Mouse (Mus musculus) lung, postnatal 0 days (tissue): ENCODE results near the gene Rps11. TPM values are rescaled to one million over a fixed set of nuclear protein-coding genes. Genes with fewer than 3 reads are reported as not detected.
"Not testable (repeated sequence)": the region's sequence is repeated elsewhere in the genome, so short reads cannot be mapped to it uniquely, and the experiment has no call there.

Experiments
- ATAC-seq: fragments of 200-750 bp; cut with Nextera tagmentation; 2 replicates; pipeline ENCODE4 v1.8.0; 2017; ENCODE audit warnings: moderate library complexity
- DNase-seq: peaks from one replicate; pipeline ENCODE4 v3.0.0-alpha.2; 2016; ENCODE audit warnings: low spot score
- H3K27ac ChIP-seq: fragments of 300-500 bp; sonication (generic); 2 replicates; pipeline ENCODE4 v1.5.1; 2014; ENCODE audit warnings: antibody characterized with exemption, mild to moderate bottlenecking, low read length, mixed read lengths
- H3K27me3 ChIP-seq: fragments of 300-500 bp; sonication (generic); replicated peaks from 2 replicates; pipeline ENCODE4 v1.6.1; 2014; ENCODE audit warnings: low read length, mixed read lengths; ENCODE audit not compliant: insufficient read depth
- H3K36me3 ChIP-seq: fragments of 300-500 bp; sonication (generic); 2 replicates; pipeline ENCODE4 v1.6.1; 2014; ENCODE audit warnings: low read length, mixed read lengths; ENCODE audit not compliant: insufficient read depth
- H3K4me1 ChIP-seq: fragments of 300-500 bp; sonication (generic); 2 replicates; pipeline ENCODE4 v1.6.1; 2014; ENCODE audit warnings: antibody characterized with exemption, low read depth, low read length, mixed read lengths; ENCODE audit not compliant: insufficient read depth
- H3K4me2 ChIP-seq: fragments of 300-500 bp; sonication (generic); replicated peaks from 2 replicates; pipeline ENCODE4 v1.6.1; 2014; ENCODE audit warnings: low read depth, mild to moderate bottlenecking, low read length, moderate library complexity, mixed read lengths
- H3K4me3 ChIP-seq: fragments of 300-500 bp; sonication (generic); 2 replicates; pipeline ENCODE4 v1.5.1; 2014; ENCODE audit warnings: low read depth, low read length
- H3K9ac ChIP-seq: fragments of 300-500 bp; sonication (generic); replicated peaks from 2 replicates; pipeline ENCODE4 v1.6.1; 2014; ENCODE audit warnings: low read depth, mild to moderate bottlenecking
- H3K9me3 ChIP-seq: fragments of 300-500 bp; sonication (generic); 2 replicates; pipeline ENCODE4 v1.6.1; 2016; ENCODE audit warnings: low read length, mixed read lengths
- CTCF ChIP-seq: IDR thresholded peaks from 2 replicates; pipeline ENCODE4 v1.5.1; 2016; ENCODE audit warnings: antibody characterized with exemption, mild to moderate bottlenecking
- EP300 ChIP-seq: IDR thresholded peaks from 2 replicates; pipeline ENCODE4 v1.6.1; 2016; ENCODE audit warnings: antibody characterized with exemption, mild to moderate bottlenecking, control low read depth
- WGBS: fragments of 180-500 bp; shearing (Covaris S2); extraction: QIAGEN DNeasy Blood & Tissue Kit; methylation state at CpG from one replicate; pipeline ENCODE4 v1.1.7; 2014; 5-methylcytosine and 5-hydroxymethylcytosine counted together
- polyA plus RNA-seq: library from polyadenylated mRNA; unstranded; fragments of >200 nt; fragmentation: Nextera tagmentation; extraction: Ambion mirVana; gene quantifications from 2 replicates; pipeline ENCODE4 v1.2.1, GENCODE M21; 2015

Rps11 gene
- polyA plus RNA-seq, 1 experiment from 2014 or later: 1,016 TPM

DNA sequence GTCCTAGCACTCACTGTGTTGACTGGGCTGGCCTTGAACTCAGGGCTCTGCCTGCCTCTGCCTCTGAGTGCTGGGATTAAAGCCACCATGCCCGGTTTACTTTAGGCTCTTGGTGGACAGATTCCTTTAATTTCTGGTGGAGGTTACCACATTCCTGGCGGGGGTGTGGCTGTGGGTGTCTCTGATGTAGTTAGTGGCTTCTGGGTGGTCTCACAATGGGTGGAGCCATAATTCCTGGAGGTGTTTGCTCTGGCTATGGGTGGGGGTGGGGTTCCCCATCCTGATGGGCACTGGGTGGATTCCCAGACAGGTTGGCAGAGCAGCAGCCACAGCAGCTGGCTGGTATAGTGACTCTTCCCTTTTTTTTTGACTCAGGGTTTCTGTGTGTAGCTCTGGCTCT is 12.3 kb downstream of the Rps11 start:
- no peak for ATAC-seq
- no peaks in the 10 kb centered on the region for H3K36me3 ChIP-seq
- H3K9ac ChIP-seq: no peak overlapping the region
- no peaks in the 10 kb centered on the region for H3K9me3 ChIP-seq
- DNase-seq: no peak
- no peak overlapping the region for H3K27ac ChIP-seq
- no peak overlapping the region for H3K4me3 ChIP-seq
- H3K4me1 ChIP-seq: no peaks in the 10 kb centered on the region
- H3K4me2 ChIP-seq: no peak overlapping the region
- no peak for TF ChIP-seq CTCF
- no peak for TF ChIP-seq EP300
- no peaks in the 10 kb centered on the region for H3K27me3 ChIP-seq
- 38% methylated on average over 2 of the region's 2 CpGs for WGBS

DNA sequence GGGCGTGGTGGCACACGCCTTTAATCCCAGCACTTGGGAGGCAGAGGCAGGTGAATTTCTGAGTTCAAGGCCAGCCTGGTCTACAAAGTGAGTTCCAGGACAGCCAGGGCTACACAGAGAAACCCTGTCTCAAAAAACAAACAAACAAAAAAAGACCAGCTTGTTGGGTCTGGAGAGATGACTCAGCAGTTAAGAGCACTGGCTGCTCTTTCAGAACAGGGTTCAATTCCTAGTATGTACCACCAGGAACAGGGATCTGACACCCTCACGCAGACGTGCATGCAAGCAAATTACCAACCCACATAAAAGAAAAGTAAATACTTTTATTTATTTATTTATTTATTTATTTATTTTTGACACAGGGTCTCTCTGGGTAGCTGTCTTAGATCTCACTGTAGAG is 14.2 kb downstream of the Rps11 start:
- not testable (repeated sequence) for H3K9me3 ChIP-seq, ATAC-seq, DNase-seq, H3K4me3 ChIP-seq, H3K27ac ChIP-seq, H3K27me3 ChIP-seq, H3K9ac ChIP-seq, H3K36me3 ChIP-seq, H3K4me1 ChIP-seq, H3K4me2 ChIP-seq
- WGBS: 83% methylated on average over 4 of the region's 4 CpGs

DNA sequence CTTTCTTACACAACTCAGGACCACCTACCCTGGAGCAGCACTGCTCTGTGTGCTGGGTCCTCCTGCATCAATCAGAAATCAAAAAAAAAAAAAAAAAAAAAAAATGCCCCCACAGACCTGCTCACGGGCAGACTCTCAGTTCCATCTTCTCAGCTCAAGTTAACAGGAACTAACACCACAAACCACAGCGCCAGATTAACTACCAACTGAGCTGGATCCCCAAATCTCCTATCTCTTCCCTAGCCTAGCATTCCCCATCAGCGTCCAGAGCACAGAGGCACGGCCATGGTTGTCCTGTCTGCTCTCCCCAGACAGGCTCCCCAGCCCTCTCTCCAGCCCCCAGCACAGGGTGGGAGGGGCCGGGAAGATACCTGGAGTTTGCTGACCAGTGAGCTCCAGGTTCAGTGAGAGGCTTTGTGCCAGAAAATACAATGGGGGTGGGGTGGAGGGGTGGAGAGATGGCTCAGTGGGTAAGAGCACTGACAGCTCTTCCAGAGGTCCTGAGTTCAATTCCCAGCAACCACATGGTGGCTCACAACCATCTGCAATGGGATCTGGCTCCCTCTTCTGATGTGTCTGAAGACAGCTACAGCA is 17.1 kb downstream of the Rps11 start:
- Histone ChIP-seq H3K4me2 (no peak overlapping the region), H3K9me3 (no peaks in the 10 kb centered on the region), H3K4me3 (no peak overlapping the region), H3K27ac (no peak overlapping the region), H3K4me1 (peaks cover 4% of the 10 kb centered on the region; the same call in 1 of the 2 replicates), H3K9ac (no peak overlapping the region), H3K27me3 (no peaks in the 10 kb centered on the region), H3K36me3 (no peaks in the 10 kb centered on the region)
- TF ChIP-seq CTCF (no peak), EP300 (no peak)
- DNase-seq: no peak
- ATAC-seq: no peak
- WGBS: 57% methylated on average over 5 of the region's 5 CpGs

DNA sequence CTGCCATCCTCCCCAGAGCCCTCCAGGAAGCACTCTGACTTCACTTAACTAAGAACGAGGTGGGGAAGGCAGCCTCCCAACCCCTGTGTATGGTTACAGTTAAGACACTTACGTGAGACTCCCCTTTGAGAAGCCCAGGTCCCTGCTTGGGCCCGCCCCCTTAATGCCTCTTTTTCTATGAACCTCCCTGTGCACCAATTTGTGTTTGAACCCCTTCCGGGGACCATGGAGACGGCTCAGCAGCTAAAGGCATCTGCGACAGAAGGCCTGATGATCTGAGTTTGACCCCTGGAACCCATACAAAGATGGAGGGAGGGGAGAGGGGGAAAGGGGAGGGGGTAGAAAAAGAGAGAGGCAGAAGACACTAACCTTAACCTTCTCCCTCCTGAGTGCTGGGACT is 17.8 kb downstream of the Rps11 start:
- DNase-seq (no peak), ATAC-seq (no peak)
- Histone ChIP-seq H3K9ac (no peak overlapping the region), H3K4me2 (no peak overlapping the region), H3K4me1 (peaks cover 4% of the 10 kb centered on the region; the same call in 1 of the 2 replicates), H3K27me3 (no peaks in the 10 kb centered on the region), H3K27ac (no peak overlapping the region), H3K4me3 (no peak overlapping the region), H3K36me3 (no peaks in the 10 kb centered on the region), H3K9me3 (no peaks in the 10 kb centered on the region)
- no peak for TF ChIP-seq CTCF
- TF ChIP-seq EP300: no peak
- WGBS: 60% methylated on average over 6 of the region's 6 CpGs

DNA sequence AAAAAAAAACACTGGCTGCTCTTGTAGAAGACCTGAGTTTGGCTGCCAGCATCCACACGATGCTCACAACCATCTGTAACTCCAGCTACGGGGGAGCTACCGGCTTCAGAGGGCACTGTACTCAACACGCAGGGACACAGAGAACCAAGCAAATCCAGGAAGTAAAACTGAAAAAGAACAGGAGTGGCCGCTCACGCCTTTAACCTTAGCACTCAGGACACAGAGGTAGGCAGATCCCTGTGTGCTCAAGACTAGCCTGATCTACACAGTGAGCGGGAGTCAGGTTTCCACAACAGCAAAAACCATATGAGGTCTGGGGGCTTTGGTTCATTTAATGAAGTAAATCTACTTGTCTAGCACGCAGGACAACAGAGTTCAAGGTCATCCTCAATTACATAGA is 18.7 kb downstream of the Rps11 start:
- Histone ChIP-seq H3K4me3 (no peak overlapping the region), H3K27me3 (no peaks in the 10 kb centered on the region), H3K9ac (no peak overlapping the region), H3K36me3 (no peaks in the 10 kb centered on the region), H3K4me2 (no peak overlapping the region), H3K9me3 (no peaks in the 10 kb centered on the region), H3K27ac (no peak overlapping the region), H3K4me1 (peaks cover 4% of the 10 kb centered on the region; the same call in 1 of the 2 replicates)
- ATAC-seq: no peak
- DNase-seq: no peak
- no peak for TF ChIP-seq CTCF
- TF ChIP-seq EP300: no peak
- 71% methylated on average over 8 of the region's 8 CpGs for WGBS

DNA sequence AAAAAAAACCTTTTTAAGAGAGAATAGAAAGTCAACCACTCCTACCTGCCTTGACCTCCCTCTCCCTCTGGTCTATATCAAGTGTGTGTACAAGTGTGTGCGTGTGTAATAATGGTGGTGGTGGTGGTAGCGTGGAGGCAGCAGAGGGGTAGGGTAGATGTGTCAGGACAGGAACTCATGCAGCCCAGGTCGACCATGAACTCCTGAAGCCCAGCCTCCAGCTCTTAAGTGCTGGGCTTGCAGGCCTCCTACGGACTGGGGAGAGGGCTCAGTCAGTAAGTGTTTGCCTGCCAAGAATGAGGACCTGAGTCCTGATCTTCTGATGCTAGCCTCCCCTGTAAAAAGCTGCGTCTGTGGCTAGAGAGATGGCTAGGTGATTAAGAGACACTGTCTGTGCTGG is 19.3 kb downstream of the Rps11 start:
- Histone ChIP-seq H3K4me1 (peaks cover 4% of the 10 kb centered on the region; the same call in 1 of the 2 replicates), H3K9me3 (no peaks in the 10 kb centered on the region), H3K9ac (no peak overlapping the region), H3K27ac (no peak overlapping the region), H3K4me3 (no peak overlapping the region), H3K4me2 (no peak overlapping the region), H3K36me3 (no peaks in the 10 kb centered on the region), H3K27me3 (no peaks in the 10 kb centered on the region)
- 64% methylated on average over 5 of the region's 5 CpGs for WGBS
- no peak for TF ChIP-seq CTCF
- no peak for TF ChIP-seq EP300
- DNase-seq: no peak
- ATAC-seq: no peak
